Mouse (Mus musculus) MEL (cell line): ENCODE results near the gene Abcb9.

ENCODE experiments used
- BHLHE40 ChIP-seq: IDR thresholded peaks from 2 replicates; pipeline ENCODE4 v1.6.1; 2012; ENCODE audit warnings: low read depth, mild to moderate bottlenecking, inconsistent platforms, low read length, improper control_type of control experiment, borderline replicate concordance
- CHD2 ChIP-seq: IDR thresholded peaks from 2 replicates; pipeline ENCODE4 v1.6.1; 2011; ENCODE audit warnings: low read length, improper control_type of control experiment
- CTCF ChIP-seq, 3 experiments: IDR thresholded peaks in 2 of 3; conservative IDR thresholded peaks in 1 of 3; 2 replicates each; pipeline ENCODE4 v1.5.1; 2011 to 2012; ENCODE audit warnings: low read length in 3 of 3, low read depth in 2 of 3, mild to moderate bottlenecking in 2 of 3, improper control_type of control experiment in 1 of 3, inconsistent platforms in 1 of 3, mixed read lengths in 1 of 3, moderate library complexity in 1 of 3; ENCODE audit not compliant: control insufficient read depth in 1 of 3, insufficient read depth in 1 of 3, poor library complexity in 1 of 3, severe bottlenecking in 1 of 3
- E2F4 ChIP-seq: IDR thresholded peaks from 2 replicates; pipeline ENCODE4 v1.6.1; 2011; ENCODE audit warnings: low read depth, low read length, improper control_type of control experiment, borderline replicate concordance
- EP300 ChIP-seq, 2 experiments: IDR thresholded peaks; 2 replicates each; pipeline ENCODE4 v1.6.1; 2011; ENCODE audit warnings: improper control_type of control experiment in 2 of 2, low read length in 2 of 2, low read depth in 1 of 2, mild to moderate bottlenecking in 1 of 2
- GATA1 ChIP-seq: IDR thresholded peaks from 2 replicates; pipeline ENCODE4 v1.6.1; 2011; ENCODE audit warnings: low read depth, low read length, improper control_type of control experiment
- HCFC1 ChIP-seq: IDR thresholded peaks from 2 replicates; pipeline ENCODE4 v1.6.1; 2012; ENCODE audit warnings: low read depth, mild to moderate bottlenecking, inconsistent platforms, low read length, improper control_type of control experiment, moderate library complexity
- POLR2A ChIP-seq, 2 experiments: IDR thresholded peaks; 2 replicates each; pipeline ENCODE4 v1.6.1; 2011 to 2012; ENCODE audit warnings: low read length in 2 of 2, mild to moderate bottlenecking in 2 of 2, control low read depth in 1 of 2, improper control_type of control experiment in 1 of 2, low read depth in 1 of 2, moderate library complexity in 1 of 2; ENCODE audit not compliant: control insufficient read depth in 1 of 2, insufficient read depth in 1 of 2, poor library complexity in 1 of 2
- POLR2AphosphoS2 ChIP-seq: IDR thresholded peaks from 2 replicates; pipeline ENCODE4 v1.6.1; 2011; ENCODE audit warnings: low read length, improper control_type of control experiment
- SIN3A ChIP-seq: IDR thresholded peaks from 2 replicates; pipeline ENCODE4 v1.6.1; 2012; ENCODE audit warnings: low read length, improper control_type of control experiment, inconsistent platforms
- USF2 ChIP-seq, 2 experiments: IDR thresholded peaks; 2 replicates each; pipeline ENCODE4 v1.6.1; 2011 to 2012; ENCODE audit warnings: improper control_type of control experiment in 2 of 2, low read length in 2 of 2, borderline replicate concordance in 1 of 2, inconsistent platforms in 1 of 2, low read depth in 1 of 2, mild to moderate bottlenecking in 1 of 2; ENCODE audit not compliant: insufficient read depth in 1 of 2
- ZC3H11A ChIP-seq: IDR thresholded peaks from 2 replicates; pipeline ENCODE4 v1.6.1; 2012; ENCODE audit warnings: low read depth, mild to moderate bottlenecking, inconsistent platforms, low read length, improper control_type of control experiment

DNA sequence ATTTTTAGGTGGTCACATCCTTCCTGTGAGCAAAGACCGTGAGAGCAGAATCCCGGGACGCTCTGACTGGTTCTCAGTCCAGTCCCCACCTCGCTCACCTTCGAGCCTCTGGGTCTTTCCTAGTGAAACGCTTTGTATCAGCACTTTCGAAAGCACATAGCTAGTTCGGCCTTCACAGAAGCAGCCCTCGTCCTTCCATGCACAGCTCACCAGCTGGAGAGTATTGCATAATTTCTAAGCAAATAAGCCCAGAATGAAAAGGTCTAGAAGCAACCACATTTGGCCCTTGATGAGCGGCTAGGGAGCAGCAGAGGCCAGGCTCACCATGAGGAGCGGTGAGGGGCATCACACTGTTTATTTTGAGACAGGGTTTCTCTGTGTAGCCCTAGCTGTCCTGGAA, 74.5 kb downstream of the Abcb9 start:
- TF ChIP-seq E2F4 = no peak
- TF ChIP-seq ZC3H11A = no peak
- TF ChIP-seq HCFC1 = no peak
- no peak for TF ChIP-seq CTCF (IDR thresholded peaks at IDR 0.05 in 2 of 3, conservative IDR thresholded peaks at IDR 0.05 in 1 of 3; ENCODE audit: control insufficient read depth in 1 of 3, insufficient read depth in 1 of 3, low read depth in 2 of 3, low read length in 3 of 3, poor library complexity in 1 of 3, severe bottlenecking in 1 of 3)
- no peak for TF ChIP-seq SIN3A
- no peak for TF ChIP-seq GATA1
- no peak for TF ChIP-seq POLR2A (IDR thresholded peaks at IDR 0.05; ENCODE audit: control insufficient read depth in 1 of 2, insufficient read depth in 1 of 2, low read depth in 1 of 2, low read length in 2 of 2, poor library complexity in 1 of 2)
- no peak for TF ChIP-seq CHD2
- no peak for TF ChIP-seq BHLHE40
- TF ChIP-seq POLR2AphosphoS2 = no peak
- no peak for TF ChIP-seq USF2 (IDR thresholded peaks at IDR 0.05; ENCODE audit: borderline replicate concordance in 1 of 2, insufficient read depth in 1 of 2, low read depth in 1 of 2, low read length in 2 of 2)
- TF ChIP-seq EP300 (IDR thresholded peaks at IDR 0.05; ENCODE audit: low read depth in 1 of 2, low read length in 2 of 2) = no peak
